Comparison of ENCODE assay signal across 8 mouse cellular contexts in the genomic region with DNA sequence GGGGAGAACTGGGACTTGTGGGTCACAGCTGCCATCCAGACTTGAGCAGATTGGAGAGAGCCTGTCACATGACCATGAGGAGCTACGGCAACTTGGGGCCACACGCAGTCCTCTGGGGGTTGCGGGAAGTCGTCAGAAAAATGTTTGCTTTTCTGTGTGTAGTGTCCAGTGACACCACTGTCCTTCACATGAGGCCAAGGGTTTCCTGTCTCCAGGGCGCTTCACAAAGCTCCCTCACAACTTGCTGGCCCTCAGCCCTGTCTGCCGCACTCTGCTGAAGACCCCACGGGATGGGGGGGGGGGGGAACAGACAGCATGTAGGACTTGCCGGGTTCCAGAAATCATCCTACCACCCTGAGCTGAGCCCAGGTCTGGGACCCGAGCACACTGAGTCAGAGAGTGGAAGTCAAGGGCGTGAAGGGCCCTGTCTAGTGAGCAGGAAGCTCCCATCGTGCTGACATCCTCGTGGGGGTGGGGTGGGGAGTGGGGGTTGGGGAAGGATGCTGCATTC. TPM values are rescaled to one million over a fixed set of nuclear protein-coding genes. Genes with fewer than 3 reads are reported as not detected.
DNase-seq lines count a peak whose midpoint lies in the region; ATAC-seq and TF ChIP-seq lines count a peak whose summit lies in the region.

No protein-coding gene starts in this region.

- H3K27me3 ChIP-seq in cerebellum, adult 2 months (ENCODE audit: control insufficient read depth, insufficient read depth, low read length): no peaks in the 10 kb centered on the region
- H3K27me3 ChIP-seq in forebrain, postnatal 0 days (ENCODE audit: insufficient read depth, low read length): no peaks in the 10 kb centered on the region
- no peaks in the 10 kb centered on the region for H3K27me3 ChIP-seq in liver, embryonic 14.5 days (ENCODE audit: control insufficient read depth, insufficient read depth, low read length)
- H3K27me3 ChIP-seq in stomach, embryonic 16.5 days (ENCODE audit: control insufficient read depth, insufficient read depth, low read length): no peaks in the 10 kb centered on the region

- H3K36me3 ChIP-seq in forebrain, postnatal 0 days (ENCODE audit: insufficient read depth): no peaks in the 10 kb centered on the region
- H3K36me3 ChIP-seq in liver, embryonic 14.5 days (replicated peaks; ENCODE audit: control insufficient read depth, insufficient read depth, low read depth): no peaks in the 10 kb centered on the region
- H3K36me3 ChIP-seq in stomach, embryonic 16.5 days (ENCODE audit: control insufficient read depth, insufficient read depth, low read length): no peaks in the 10 kb centered on the region

- peak overlapping the region; percentile 57; the same call in 1 of the 2 replicates for H3K27ac ChIP-seq in cerebellum, adult 2 months (ENCODE audit: insufficient read depth, low read length)
- peak overlapping the region; percentile 85 for H3K27ac ChIP-seq in forebrain, postnatal 0 days (ENCODE audit: low read depth, low read length)
- no peak overlapping the region for H3K27ac ChIP-seq in liver, embryonic 14.5 days
- H3K27ac ChIP-seq in stomach, embryonic 16.5 days (ENCODE audit: low read length): peak overlapping the region; percentile 62

- no peak for DNase-seq in cerebellum, adult 2 months
- DNase-seq in cerebellum, adult 11-12 months: no peak
- peak; percentile 49 for DNase-seq in CD4-positive helper T cell, adult 2 months (ENCODE audit: low read depth, low spot score)
- no peak for DNase-seq in forebrain, postnatal 0 days
- no peak for DNase-seq in liver, embryonic 14.5 days (ENCODE audit: low read depth in 3 of 3, low spot score in 3 of 3)
- no peak for DNase-seq in cerebellum, postnatal 4 days (ENCODE audit: low spot score in 2 of 2)

- TF ChIP-seq POLR2A in cerebellum, adult 2 months (IDR thresholded peaks at IDR 0.05; ENCODE audit: borderline replicate concordance, insufficient read depth, low read length): no peak

- ATAC-seq in forebrain, postnatal 0 days: peak; percentile 35
- 0 out of 2 replicates have a peak, but pooled peaks have one; percentile 12 for ATAC-seq in liver, embryonic 14.5 days (ENCODE audit: insufficient read depth)
- ATAC-seq in stomach, embryonic 16.5 days (ENCODE audit: insufficient read depth, low FRiP score): peak; percentile 18
- no peak for ATAC-seq in megakaryocyte progenitor cell, adult 5-6 weeks (replicated peaks; ENCODE audit: poor library complexity)

- H3K9me3 ChIP-seq in forebrain, postnatal 0 days (ENCODE audit: low read length): no peaks in the 10 kb centered on the region
- no peaks in the 10 kb centered on the region for H3K9me3 ChIP-seq in liver, embryonic 14.5 days (ENCODE audit: control insufficient read depth, low read length)
- H3K9me3 ChIP-seq in stomach, embryonic 16.5 days (replicated peaks; ENCODE audit: control insufficient read depth, low read length): no peaks in the 10 kb centered on the region

- peak overlapping the region; percentile 21 for H3K4me2 ChIP-seq in forebrain, postnatal 0 days (ENCODE audit: low read depth)
- no peak overlapping the region for H3K4me2 ChIP-seq in liver, embryonic 14.5 days (ENCODE audit: low read depth)
- 0 out of 2 replicates have a peak overlapping the region, but pooled peaks have one; percentile 15 for H3K4me2 ChIP-seq in stomach, embryonic 16.5 days (ENCODE audit: low read depth, low read length)

- no peak overlapping the region for H3K4me3 ChIP-seq in cerebellum, adult 2 months (replicated peaks; ENCODE audit: insufficient read depth, low read depth, low read length)
- H3K4me3 ChIP-seq in forebrain, postnatal 0 days (ENCODE audit: low read depth, low read length): no peak overlapping the region
- H3K4me3 ChIP-seq in liver, embryonic 14.5 days (ENCODE audit: insufficient read depth in 1 of 2, low read depth in 2 of 2, low read length in 2 of 2): no peak overlapping the region
- no peak overlapping the region for H3K4me3 ChIP-seq in stomach, embryonic 16.5 days (replicated peaks; ENCODE audit: low read length)

- WGBS in cerebellum, adult 2 months: 27% methylated on average over 12 of the region's 12 CpGs
- 3% methylated on average over 12 of the region's 12 CpGs for WGBS in forebrain, postnatal 0 days
- 16% methylated on average over 12 of the region's 12 CpGs for WGBS in liver, embryonic 14.5 days (ENCODE audit: insufficient replicate concordance)
- 21% methylated on average over 12 of the region's 12 CpGs for WGBS in stomach, embryonic 16.5 days

- no peak for TF ChIP-seq CTCF in cerebellum, adult 2 months (IDR thresholded peaks at IDR 0.05; ENCODE audit: borderline replicate concordance, insufficient read depth, low read depth, low read length)
- TF ChIP-seq CTCF in forebrain, postnatal 0 days (IDR thresholded peaks at IDR 0.05; ENCODE audit: low read depth): no peak
- no peak for TF ChIP-seq CTCF in liver, embryonic 14.5 days (IDR thresholded peaks at IDR 0.05; ENCODE audit: low read depth)

- peaks cover 54% of the 10 kb centered on the region for H3K4me1 ChIP-seq in cerebellum, adult 2 months (ENCODE audit: control insufficient read depth, insufficient read depth, low read length)
- peaks cover 25% of the 10 kb centered on the region for H3K4me1 ChIP-seq in forebrain, postnatal 0 days (ENCODE audit: insufficient read depth)
- peaks cover 2 to 14% of the 10 kb centered on the region in 2 experiments for H3K4me1 ChIP-seq in liver, embryonic 14.5 days (replicated peaks; ENCODE audit: control insufficient read depth in 2 of 2, insufficient read depth in 2 of 2, low read length in 1 of 2)
- peaks cover 29% of the 10 kb centered on the region for H3K4me1 ChIP-seq in stomach, embryonic 16.5 days (ENCODE audit: control insufficient read depth, insufficient read depth, low read length)

- 0 out of 2 replicates have a peak overlapping the region, but pooled peaks have one; percentile 33 for H3K9ac ChIP-seq in forebrain, postnatal 0 days
- H3K9ac ChIP-seq in liver, embryonic 14.5 days (replicated peaks): no peak overlapping the region
- H3K9ac ChIP-seq in stomach, embryonic 16.5 days (ENCODE audit: low read length): peak overlapping the region; percentile 58

- no peak for TF ChIP-seq EP300 in liver, embryonic 14.5 days (IDR thresholded peaks at IDR 0.05; ENCODE audit: low read depth)

RNA-seq across cellular contexts. Expression of a gene that starts 16.4 kb away (rescaled TPM):
- 14.2 and 14.4 TPM in 2 replicates for polyA plus RNA-seq in cerebellum, adult 2 months (2012; rRNA removed)
- total RNA-seq in forebrain, postnatal 0 days (2014; rRNA removed): 15.9 and 19.6 TPM in 2 replicates
- 8.8 and 10.9 TPM in 2 replicates for polyA plus RNA-seq in forebrain, postnatal 0 days (2015; fragmentation: Nextera tagmentation; extraction: Ambion mirVana)
- polyA plus RNA-seq in liver, embryonic 14.5 days (2012; rRNA removed): 19.3 and 32.7 TPM in 2 replicates
- 3.3 and 4.4 TPM in 2 replicates for polyA plus RNA-seq in liver, embryonic 14.5 days (2014; fragmentation: Nextera tagmentation; extraction: Ambion mirVana)
- 9.7 and 10.4 TPM in 2 replicates for polyA plus RNA-seq in stomach, embryonic 16.5 days (2015; fragmentation: Nextera tagmentation; extraction: Ambion mirVana)
- total RNA-seq in megakaryocyte progenitor cell, adult 5-6 weeks (2015): 8.6 and 8.8 TPM in 2 replicates
- 8.0 and 11.2 TPM in 2 replicates for total RNA-seq in megakaryocyte progenitor cell, adult 5-6 weeks (2017)

RNA-seq across cellular contexts. Expression of a gene that starts 18.7 kb away (rescaled TPM):
- 52.7 and 54.4 TPM in 2 replicates for polyA plus RNA-seq in cerebellum, adult 2 months (2012; rRNA removed)
- total RNA-seq in forebrain, postnatal 0 days (2014; rRNA removed): 50.6 and 54.2 TPM in 2 replicates
- 60.7 and 71.2 TPM in 2 replicates for polyA plus RNA-seq in forebrain, postnatal 0 days (2015; fragmentation: Nextera tagmentation; extraction: Ambion mirVana)
- 5.5 and 9.8 TPM in 2 replicates for polyA plus RNA-seq in liver, embryonic 14.5 days (2012; rRNA removed)
- 15.2 and 15.5 TPM in 2 replicates for polyA plus RNA-seq in liver, embryonic 14.5 days (2014; fragmentation: Nextera tagmentation; extraction: Ambion mirVana)
- polyA plus RNA-seq in stomach, embryonic 16.5 days (2015; fragmentation: Nextera tagmentation; extraction: Ambion mirVana): 49.3 and 51.6 TPM in 2 replicates
- total RNA-seq in megakaryocyte progenitor cell, adult 5-6 weeks (2015): 23.6 and 25.8 TPM in 2 replicates
- 29.2 and 46.3 TPM in 2 replicates for total RNA-seq in megakaryocyte progenitor cell, adult 5-6 weeks (2017)

RNA-seq across cellular contexts. Expression of a gene that starts 18.7 kb away (rescaled TPM):
- polyA plus RNA-seq in cerebellum, adult 2 months (2012; rRNA removed): 46.8 and 49.8 TPM in 2 replicates
- total RNA-seq in forebrain, postnatal 0 days (2014; rRNA removed): 27.8 and 30.1 TPM in 2 replicates
- polyA plus RNA-seq in forebrain, postnatal 0 days (2015; fragmentation: Nextera tagmentation; extraction: Ambion mirVana): 52.7 and 59.8 TPM in 2 replicates
- 7.5 and 13.4 TPM in 2 replicates for polyA plus RNA-seq in liver, embryonic 14.5 days (2012; rRNA removed)
- 19.3 and 20.0 TPM in 2 replicates for polyA plus RNA-seq in liver, embryonic 14.5 days (2014; fragmentation: Nextera tagmentation; extraction: Ambion mirVana)
- polyA plus RNA-seq in stomach, embryonic 16.5 days (2015; fragmentation: Nextera tagmentation; extraction: Ambion mirVana): 43.0 and 47.0 TPM in 2 replicates
- total RNA-seq in megakaryocyte progenitor cell, adult 5-6 weeks (2015): 67.5 and 72.1 TPM in 2 replicates
- total RNA-seq in megakaryocyte progenitor cell, adult 5-6 weeks (2017): 54.7 and 55.7 TPM in 2 replicates

RNA-seq across cellular contexts. Expression of a gene that starts 22.2 kb away (rescaled TPM):
- 5,042 and 5,433 TPM in 2 replicates for polyA plus RNA-seq in cerebellum, adult 2 months (2012; rRNA removed)
- total RNA-seq in forebrain, postnatal 0 days (2014; rRNA removed): 1,430 and 1,456 TPM in 2 replicates
- 1,561 and 1,650 TPM in 2 replicates for polyA plus RNA-seq in forebrain, postnatal 0 days (2015; fragmentation: Nextera tagmentation; extraction: Ambion mirVana)
- polyA plus RNA-seq in liver, embryonic 14.5 days (2012; rRNA removed): 26.5 and 31.4 TPM in 2 replicates
- polyA plus RNA-seq in liver, embryonic 14.5 days (2014; fragmentation: Nextera tagmentation; extraction: Ambion mirVana): 26.1 and 28.0 TPM in 2 replicates
- polyA plus RNA-seq in stomach, embryonic 16.5 days (2015; fragmentation: Nextera tagmentation; extraction: Ambion mirVana): 698 and 764 TPM in 2 replicates
- 0.85 and 1.8 TPM in 2 replicates for total RNA-seq in megakaryocyte progenitor cell, adult 5-6 weeks (2015)
- total RNA-seq in megakaryocyte progenitor cell, adult 5-6 weeks (2017): 2.0 and 4.1 TPM in 2 replicates
